Mouse (Mus musculus): Measurements from ENCODE around the gene Myo16.

The Myo16 gene

GRCm38 (mm10) chr8:10548003-10548584, 394.4 kb downstream of the Myo16 start:
- DNase-seq (ENCODE audit: low read depth, low spot score) = no peak

GRCm38 (mm10) chr8:10549434-10549833, 395.7 kb downstream of the Myo16 start:
- no peak for DNase-seq (ENCODE audit: low read depth, low spot score)

- no peak for DNase-seq (ENCODE audit: low read depth, low spot score)
These were observed 404.2 kb downstream of the Myo16 start for GRCm38 (mm10) chr8:10557961-10558360.

- DNase-seq (ENCODE audit: low read depth, low spot score) = no peak
These were observed 405.8 kb downstream of the Myo16 start for GRCm38 (mm10) chr8:10559479-10559878.

- DNase-seq (ENCODE audit: low read depth, low spot score) = no peak
These were observed 407.9 kb downstream of the Myo16 start for GRCm38 (mm10) chr8:10561616-10562015.

- DNase-seq (ENCODE audit: low read depth, low spot score) = no peak
These were observed 408.3 kb downstream of the Myo16 start for GRCm38 (mm10) chr8:10562046-10562445.

- DNase-seq (ENCODE audit: low read depth, low spot score) = no peak
These were observed 408.9 kb downstream of the Myo16 start for GRCm38 (mm10) chr8:10562636-10563035.

GRCm38 (mm10) chr8:10565231-10566029, 411.7 kb downstream of the Myo16 start:
- DNase-seq (ENCODE audit: low read depth, low spot score) = peak; percentile 7

GRCm38 (mm10) chr8:10568448-10568847, 414.7 kb downstream of the Myo16 start:
- DNase-seq (ENCODE audit: low read depth, low spot score) = no peak

GRCm38 (mm10) chr8:10574096-10574495, 420.4 kb downstream of the Myo16 start:
- DNase-seq (ENCODE audit: low read depth, low spot score) = peak; percentile 19

GRCm38 (mm10) chr8:10575244-10575643, 421.5 kb downstream of the Myo16 start:
- DNase-seq (ENCODE audit: low read depth, low spot score) = no peak

- no peak for DNase-seq (ENCODE audit: low read depth, low spot score)
These were observed 433.4 kb downstream of the Myo16 start for GRCm38 (mm10) chr8:10586956-10587744.

- DNase-seq (ENCODE audit: low read depth, low spot score) = no peak
These were observed 435.8 kb downstream of the Myo16 start for GRCm38 (mm10) chr8:10589422-10589933.

GRCm38 (mm10) chr8:10592917-10593316, 439.2 kb downstream of the Myo16 start:
- no peak for DNase-seq (ENCODE audit: low read depth, low spot score)

GRCm38 (mm10) chr8:10596353-10596752, 442.6 kb downstream of the Myo16 start:
- no peak for DNase-seq (ENCODE audit: low read depth, low spot score)

- no peak for DNase-seq (ENCODE audit: low read depth, low spot score)
These were observed 443.9 kb downstream of the Myo16 start for GRCm38 (mm10) chr8:10597595-10597994.

- no peak for DNase-seq (ENCODE audit: low read depth, low spot score)
These were observed 445.2 kb downstream of the Myo16 start for GRCm38 (mm10) chr8:10598889-10599288.

- no peak for DNase-seq (ENCODE audit: low read depth, low spot score)
These were observed 452.5 kb downstream of the Myo16 start for GRCm38 (mm10) chr8:10606028-10606815.

- DNase-seq (ENCODE audit: low read depth, low spot score) = no peak
These were observed 453.1 kb downstream of the Myo16 start for GRCm38 (mm10) chr8:10606816-10607209.

- no peak for DNase-seq (ENCODE audit: low read depth, low spot score)
These were observed 457.9 kb downstream of the Myo16 start for GRCm38 (mm10) chr8:10611636-10612035.

GRCm38 (mm10) chr8:10613371-10613770, 459.7 kb downstream of the Myo16 start:
- no peak for DNase-seq (ENCODE audit: low read depth, low spot score)

All from CD4-positive helper T cell, adult 2 months (primary cell).